Mouse (Mus musculus): ENCODE results near the gene Elmo2.

DNA sequence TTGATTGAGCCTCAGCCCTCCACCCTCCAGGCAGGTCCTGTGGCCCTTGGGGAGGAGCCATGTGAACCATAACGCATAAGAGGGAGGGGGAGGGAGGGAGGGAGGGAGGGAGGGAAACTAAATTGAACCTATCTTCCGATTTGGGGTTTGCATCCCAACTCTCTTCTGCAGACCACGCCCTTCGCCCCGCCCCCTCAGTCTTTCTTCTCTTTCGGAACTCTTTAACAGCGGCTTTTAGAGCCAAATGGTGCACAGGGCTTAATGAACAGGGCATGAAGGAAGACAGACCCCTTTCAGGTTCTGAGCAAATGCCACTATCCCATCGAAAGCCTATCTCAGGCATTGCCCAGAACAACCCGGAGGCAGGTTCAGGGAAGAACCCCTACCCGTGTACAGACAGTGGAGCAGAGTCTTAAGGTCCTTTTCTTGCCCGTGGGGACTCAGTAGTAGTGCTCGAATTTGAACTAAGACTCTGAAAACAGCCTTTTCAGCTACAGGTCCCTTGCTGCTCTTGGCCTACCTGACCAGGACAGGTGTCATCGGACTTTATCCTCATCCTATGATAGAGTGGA, 41.7 kb upstream of the Elmo2 start:
- TF ChIP-seq ZMIZ1 (IDR thresholded peaks at IDR 0.05; ENCODE audit: low read depth, low read length) (no peak), CTCF (IDR thresholded peaks at IDR 0.05 in 2 of 3, conservative IDR thresholded peaks at IDR 0.05 in 1 of 3; ENCODE audit: control insufficient read depth in 1 of 3, insufficient read depth in 1 of 3, low read depth in 2 of 3, low read length in 3 of 3, poor library complexity in 1 of 3, severe bottlenecking in 1 of 3) (no peak), EP300 (IDR thresholded peaks at IDR 0.05; ENCODE audit: low read depth in 1 of 2, low read length in 2 of 2) (no peak), MAX (IDR thresholded peaks at IDR 0.05; ENCODE audit: low read length) (no peak), UBTF (IDR thresholded peaks at IDR 0.05; ENCODE audit: borderline replicate concordance, insufficient read depth, low read depth, low read length) (no peak), NRF1 (IDR thresholded peaks at IDR 0.05; ENCODE audit: insufficient read depth, low read depth, low read length, poor library complexity, severe bottlenecking) (no peak), CHD1 (IDR thresholded peaks at IDR 0.05; ENCODE audit: low read depth, low read length) (no peak), USF1 (IDR thresholded peaks at IDR 0.05; ENCODE audit: low read depth, low read length) (no peak), ZC3H11A (IDR thresholded peaks at IDR 0.05; ENCODE audit: low read depth, low read length) (no peak), SIN3A (IDR thresholded peaks at IDR 0.05; ENCODE audit: low read length) (no peak), MEF2A (IDR thresholded peaks at IDR 0.05; ENCODE audit: extremely low read depth, insufficient replicate concordance, low read depth, low read length, poor library complexity, severe bottlenecking) (no peak), JUND (IDR thresholded peaks at IDR 0.05; ENCODE audit: low read depth, low read length) (no peak), POLR2A (IDR thresholded peaks at IDR 0.05; ENCODE audit: control insufficient read depth in 1 of 2, insufficient read depth in 1 of 2, low read depth in 1 of 2, low read length in 2 of 2, poor library complexity in 1 of 2) (no peak)

Measured in MEL (cell line).